Mouse (Mus musculus): ENCODE data around the gene Dhx34. TPM values are rescaled to one million over a fixed set of nuclear protein-coding genes. Genes with fewer than 3 reads are reported as not detected.

The Dhx34 gene
- polyA plus RNA-seq, 2 experiments: 9.4 to 17.0 TPM

DNA sequence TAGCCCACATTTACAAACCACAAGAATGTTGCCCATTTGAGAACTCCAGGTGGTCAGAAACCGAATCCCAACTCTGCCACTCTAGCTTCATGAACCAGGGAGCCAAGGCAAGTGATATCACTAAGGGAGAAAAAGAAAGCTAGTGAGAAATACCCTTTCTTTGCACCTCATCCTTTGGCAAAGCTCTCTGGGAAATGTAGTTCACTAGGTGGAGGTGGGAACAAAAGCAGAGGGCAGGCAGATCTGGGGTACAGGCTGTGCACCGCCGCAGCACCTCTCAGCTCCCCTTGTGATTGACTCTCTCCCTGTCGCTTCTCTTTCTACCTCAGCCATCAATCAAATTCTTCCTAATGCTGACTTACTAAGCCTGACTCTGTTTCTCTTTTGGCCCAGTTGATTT is 43.7 kb downstream of the Dhx34 start:
- peaks cover 23% of the 10 kb centered on the region; the same call in 1 of the 2 replicates for H3K27me3 ChIP-seq (ENCODE audit: control insufficient read depth, insufficient read depth, low read length)

DNA sequence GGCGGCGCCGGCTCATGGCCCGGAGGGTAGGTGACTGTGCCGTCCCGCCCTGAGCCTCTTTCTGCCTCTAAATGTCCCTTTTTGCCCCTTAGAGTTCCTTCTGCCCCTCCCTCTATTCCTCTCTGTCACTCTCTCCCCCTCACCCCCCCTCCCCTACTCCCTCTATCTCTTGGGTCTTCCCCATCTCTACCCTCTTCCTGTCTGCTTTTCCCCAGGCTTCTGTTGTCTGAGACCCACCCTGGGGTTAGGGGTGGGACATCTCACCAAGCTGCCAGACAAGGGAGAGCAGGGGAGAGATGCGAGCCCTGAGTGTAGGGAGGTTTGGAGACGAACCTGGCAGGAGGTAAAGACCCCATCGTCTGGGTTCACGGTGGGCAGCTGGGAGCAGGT is 46.3 kb downstream of the Dhx34 start:
- Histone ChIP-seq H3K4me1 (ENCODE audit: control insufficient read depth, insufficient read depth, low read length) (no peaks in the 10 kb centered on the region), H3K27ac (replicated peaks; ENCODE audit: low read depth, low read length) (no peak overlapping the region)
- ATAC-seq (ENCODE audit: low FRiP score, low read depth): peak; percentile 7; the same call in 1 of the 2 replicates

More for the DNA sequence above, 43.7 kb downstream of the Dhx34 start:
- no peaks in the 10 kb centered on the region for H3K4me1 ChIP-seq (ENCODE audit: control insufficient read depth, insufficient read depth, low read length)
- ATAC-seq (ENCODE audit: low FRiP score, low read depth) (no peak), DNase-seq (ENCODE audit: low spot score) (no peak)
- H3K36me3 ChIP-seq (ENCODE audit: control insufficient read depth, insufficient read depth, low read length): no peaks in the 10 kb centered on the region
- no peak overlapping the region for H3K4me3 ChIP-seq (replicated peaks; ENCODE audit: low read length)
- WGBS: 77% methylated on average over 4 of the region's 4 CpGs
- H3K4me2 ChIP-seq (replicated peaks; ENCODE audit: low read depth, low read length, severe bottlenecking): no peak overlapping the region
- no peak for TF ChIP-seq POLR2A (IDR thresholded peaks at IDR 0.05; ENCODE audit: borderline replicate concordance, extremely low read depth, insufficient read depth, insufficient read length)
- H3K9me3 ChIP-seq (ENCODE audit: control insufficient read depth, low read length): no peaks in the 10 kb centered on the region
- H3K9ac ChIP-seq (ENCODE audit: low read depth, low read length, severe bottlenecking): no peak overlapping the region
- no peak overlapping the region for H3K27ac ChIP-seq (replicated peaks; ENCODE audit: low read depth, low read length)

DNA sequence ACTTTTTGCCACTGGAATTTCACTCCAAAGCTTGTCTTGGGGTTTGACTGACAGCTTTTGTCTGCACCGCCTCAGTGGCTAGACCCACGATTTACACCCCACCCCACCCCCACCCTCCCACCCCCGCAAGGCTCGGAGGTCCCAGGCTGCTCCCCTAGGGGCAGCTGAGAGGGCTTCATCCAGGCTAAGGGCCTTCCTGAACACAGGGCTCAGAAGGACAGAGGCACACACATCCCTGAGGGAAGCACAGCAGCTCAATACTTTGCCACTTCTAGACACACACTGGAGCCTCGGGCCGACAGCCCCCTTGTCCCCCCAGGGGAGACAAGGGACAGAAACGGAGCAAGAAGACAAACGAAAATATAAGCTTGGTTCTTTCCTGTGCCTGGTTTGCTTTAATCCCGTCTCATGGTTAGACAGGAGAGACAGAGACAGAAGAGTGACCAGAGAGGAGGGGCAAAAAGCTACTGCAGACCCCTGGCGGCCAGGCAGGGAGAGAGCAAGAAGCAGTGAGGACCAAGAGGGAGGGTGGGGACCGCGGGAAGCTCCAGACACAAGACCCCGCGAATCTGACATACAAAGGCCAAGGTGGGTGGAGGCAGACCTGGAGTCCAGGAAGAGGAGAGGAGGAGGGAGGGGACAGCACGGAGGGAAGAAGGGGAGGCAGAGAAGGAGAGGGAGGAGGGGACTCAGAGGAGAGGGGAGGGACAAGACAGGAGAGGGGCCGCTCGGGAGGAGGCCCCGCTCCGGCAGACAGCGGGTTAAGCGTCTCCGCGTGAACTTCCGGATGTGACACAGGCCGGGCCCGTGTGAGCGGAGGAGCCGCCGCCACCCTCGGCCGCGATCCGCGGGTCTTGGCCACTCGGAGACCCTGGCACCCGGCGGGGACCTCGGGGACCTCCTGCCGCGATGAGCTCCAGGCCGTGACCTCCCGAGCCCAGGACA is 47.0 kb downstream of the Dhx34 start, which contains the start of gene Meis3:
TSS of gene Meis3 (plus strand) at position 494 of the 945 bp plus-strand sequence.
- H3K4me3 ChIP-seq (replicated peaks; ENCODE audit: low read length): peak within 1 kb of the TSS; percentile 49
- peak within 1 kb of the TSS; percentile 71 for H3K4me2 ChIP-seq (replicated peaks; ENCODE audit: low read depth, low read length, severe bottlenecking)
- WGBS: 1% methylated on average over 35 of the region's 42 CpGs
- H3K27ac ChIP-seq (replicated peaks; ENCODE audit: low read depth, low read length): no peak within 1 kb of the TSS
- TF ChIP-seq POLR2A (IDR thresholded peaks at IDR 0.05; ENCODE audit: borderline replicate concordance, extremely low read depth, insufficient read depth, insufficient read length): no peak
- no peaks in the 10 kb centered on the region for H3K36me3 ChIP-seq (ENCODE audit: control insufficient read depth, insufficient read depth, low read length)
- ATAC-seq (ENCODE audit: low FRiP score, low read depth): peak; percentile 69
- H3K27me3 ChIP-seq (ENCODE audit: control insufficient read depth, insufficient read depth, low read length): peaks cover 23% of the 10 kb centered on the region; the same call in 1 of the 2 replicates
- peak; percentile 40 for DNase-seq (ENCODE audit: low spot score)
- no peaks in the 10 kb centered on the region for H3K4me1 ChIP-seq (ENCODE audit: control insufficient read depth, insufficient read depth, low read length)
- peak within 1 kb of the TSS; percentile 61 for H3K9ac ChIP-seq (ENCODE audit: low read depth, low read length, severe bottlenecking)
- H3K9me3 ChIP-seq (ENCODE audit: control insufficient read depth, low read length): no peaks in the 10 kb centered on the region

More for the DNA sequence above, 46.3 kb downstream of the Dhx34 start:
- Histone ChIP-seq H3K9me3 (ENCODE audit: control insufficient read depth, low read length) (no peaks in the 10 kb centered on the region), H3K4me3 (replicated peaks; ENCODE audit: low read length) (peak overlapping the region; percentile 49), H3K27me3 (ENCODE audit: control insufficient read depth, insufficient read depth, low read length) (peaks cover 23% of the 10 kb centered on the region; the same call in 1 of the 2 replicates), H3K4me2 (replicated peaks; ENCODE audit: low read depth, low read length, severe bottlenecking) (peak overlapping the region; percentile 71), H3K36me3 (ENCODE audit: control insufficient read depth, insufficient read depth, low read length) (no peaks in the 10 kb centered on the region), H3K9ac (ENCODE audit: low read depth, low read length, severe bottlenecking) (peak overlapping the region; percentile 61)
- DNase-seq (ENCODE audit: low spot score): no peak
- no peak for TF ChIP-seq POLR2A (IDR thresholded peaks at IDR 0.05; ENCODE audit: borderline replicate concordance, extremely low read depth, insufficient read depth, insufficient read length)
- WGBS: under 1% methylated on average over 10 of the region's 10 CpGs

DNA sequence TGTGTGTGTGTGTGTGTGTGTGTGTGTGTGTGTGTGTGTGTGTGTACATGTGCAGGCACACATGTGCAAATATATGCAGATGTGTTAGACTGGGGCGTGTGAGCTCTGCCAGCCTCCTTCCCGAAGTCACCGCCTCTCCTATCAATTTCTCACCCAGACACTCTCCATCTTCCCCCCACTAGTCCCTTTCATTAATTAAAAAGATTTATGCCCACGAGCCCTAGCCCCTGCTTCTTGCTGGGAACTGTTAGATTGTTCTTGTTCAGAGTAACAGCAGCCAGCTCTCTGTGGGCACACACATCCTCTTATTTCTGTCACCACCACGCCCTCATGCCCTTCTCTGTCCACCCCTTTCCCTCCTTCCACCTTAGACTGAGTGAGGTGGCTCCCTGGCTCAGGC is 48.7 kb downstream of the Dhx34 start:
- Histone ChIP-seq H3K9me3 (ENCODE audit: control insufficient read depth, low read length) (no peaks in the 10 kb centered on the region), H3K9ac (ENCODE audit: low read depth, low read length, severe bottlenecking) (no peak overlapping the region), H3K27me3 (ENCODE audit: control insufficient read depth, insufficient read depth, low read length) (peaks cover 23% of the 10 kb centered on the region; the same call in 1 of the 2 replicates), H3K4me1 (ENCODE audit: control insufficient read depth, insufficient read depth, low read length) (no peaks in the 10 kb centered on the region), H3K4me2 (replicated peaks; ENCODE audit: low read depth, low read length, severe bottlenecking) (no peak overlapping the region), H3K27ac (replicated peaks; ENCODE audit: low read depth, low read length) (no peak overlapping the region), H3K36me3 (ENCODE audit: control insufficient read depth, insufficient read depth, low read length) (no peaks in the 10 kb centered on the region), H3K4me3 (replicated peaks; ENCODE audit: low read length) (no peak overlapping the region)
- DNase-seq (ENCODE audit: low spot score) (no peak), ATAC-seq (ENCODE audit: low FRiP score, low read depth) (no peak)
- TF ChIP-seq POLR2A (IDR thresholded peaks at IDR 0.05; ENCODE audit: borderline replicate concordance, extremely low read depth, insufficient read depth, insufficient read length): no peak
- WGBS: 6% methylated on average over 5 of the region's 5 CpGs

DNA sequence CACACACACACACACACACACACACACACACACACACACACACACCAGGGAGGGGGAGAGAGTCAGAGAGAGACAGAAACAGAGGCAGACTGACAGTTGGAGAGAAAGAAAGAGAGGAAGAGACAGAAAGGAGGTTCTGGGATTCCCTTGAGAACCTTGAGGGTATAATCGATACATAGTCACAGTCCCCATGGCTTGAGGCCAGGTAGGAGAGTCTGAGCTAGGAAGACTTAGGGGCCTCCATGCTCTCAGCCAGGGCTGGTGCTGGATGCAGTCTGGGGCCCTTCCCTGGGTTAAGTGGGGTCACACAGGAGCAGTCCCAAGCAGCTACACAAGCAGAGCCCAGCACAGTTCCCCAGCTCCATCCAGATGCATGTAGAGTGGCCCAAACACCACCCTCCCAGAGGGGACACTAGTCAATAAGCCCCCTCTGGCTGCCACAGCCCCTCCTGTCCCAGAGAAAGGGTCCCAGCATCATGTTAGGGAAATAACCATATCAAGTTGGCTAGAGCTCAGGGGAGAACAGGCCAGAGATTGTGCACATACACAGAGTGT is 49.2 kb downstream of the Dhx34 start:
- Histone ChIP-seq H3K9ac (ENCODE audit: low read depth, low read length, severe bottlenecking) (no peak overlapping the region), H3K4me1 (ENCODE audit: control insufficient read depth, insufficient read depth, low read length) (no peaks in the 10 kb centered on the region), H3K4me2 (replicated peaks; ENCODE audit: low read depth, low read length, severe bottlenecking) (no peak overlapping the region), H3K27me3 (ENCODE audit: control insufficient read depth, insufficient read depth, low read length) (peaks cover 23% of the 10 kb centered on the region; the same call in 1 of the 2 replicates), H3K27ac (replicated peaks; ENCODE audit: low read depth, low read length) (no peak overlapping the region), H3K36me3 (ENCODE audit: control insufficient read depth, insufficient read depth, low read length) (no peaks in the 10 kb centered on the region), H3K9me3 (ENCODE audit: control insufficient read depth, low read length) (no peaks in the 10 kb centered on the region), H3K4me3 (replicated peaks; ENCODE audit: low read length) (no peak overlapping the region)
- TF ChIP-seq POLR2A (IDR thresholded peaks at IDR 0.05; ENCODE audit: borderline replicate concordance, extremely low read depth, insufficient read depth, insufficient read length): no peak
- 9% methylated on average over 1 of the region's 1 CpGs for WGBS
- ATAC-seq (ENCODE audit: low FRiP score, low read depth) (no peak), DNase-seq (ENCODE audit: low spot score) (no peak)
